Mouse (Mus musculus): ENCODE data around the gene Ipo11.

DNA sequence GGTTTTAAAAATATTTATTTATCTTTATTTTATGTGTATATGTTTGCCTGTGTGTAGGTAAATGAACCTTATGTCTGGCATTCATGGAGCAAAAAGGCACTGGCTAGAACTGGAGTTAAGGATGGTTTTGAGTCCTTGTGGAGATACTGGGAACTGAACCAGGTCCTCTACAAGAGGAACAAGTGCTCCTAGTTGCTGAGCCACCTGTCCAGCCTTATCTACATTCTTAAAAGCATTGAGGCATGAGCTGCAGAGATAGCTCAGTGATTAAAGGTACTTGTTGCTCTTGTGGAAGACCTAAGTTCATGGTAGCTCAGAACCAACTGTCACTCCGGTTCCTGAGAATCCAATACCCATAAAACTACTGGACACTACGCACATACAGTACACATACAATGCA, 49.4 kb downstream of the Ipo11 start:
- TF ChIP-seq POLR2A (IDR thresholded peaks at IDR 0.05; ENCODE audit: control insufficient read depth, extremely low read depth, insufficient read depth, low read length, poor library complexity), result no peak
- no peak for TF ChIP-seq CTCF (IDR thresholded peaks at IDR 0.05; ENCODE audit: borderline replicate concordance, control insufficient read depth, extremely low read depth, insufficient read depth, low read length, poor library complexity)

Measured in thymus, adult 2 months (tissue).